Mouse (Mus musculus) liver, embryonic 14.5 days (tissue): Measurements from ENCODE around the gene Stx11. TPM values are rescaled to one million over a fixed set of nuclear protein-coding genes. Genes with fewer than 3 reads are reported as not detected.

ENCODE experiments used
- ATAC-seq: fragments of 200-750 bp; cut with Nextera tagmentation; 2 replicates; pipeline ENCODE4 v1.8.0; 2017; ENCODE audit warnings: moderate number of reproducible peaks, mild to moderate bottlenecking, moderate library complexity; ENCODE audit not compliant: insufficient read depth
- DNase-seq, 3 experiments: peaks; one replicate each; pipeline ENCODE4 v3.0.0-alpha.2; 2012 to 2013; ENCODE audit warnings: low read depth in 3 of 3, low spot score in 3 of 3
- H3K27ac ChIP-seq: fragments of 300-500 bp; sonication (generic); 2 replicates; pipeline ENCODE4 v1.5.1; 2014; ENCODE audit warnings: moderate library complexity, mild to moderate bottlenecking, control low read depth, inconsistent platforms
- H3K27me3 ChIP-seq: fragments of 300-500 bp; sonication (generic); 2 replicates; pipeline ENCODE4 v1.6.1; 2014; ENCODE audit warnings: mild to moderate bottlenecking, low read length, moderate library complexity; ENCODE audit not compliant: control insufficient read depth, insufficient read depth
- H3K36me3 ChIP-seq: fragments of 300-500 bp; sonication (generic); replicated peaks from 2 replicates; pipeline ENCODE4 v1.6.1; 2014; ENCODE audit warnings: low read depth; ENCODE audit not compliant: control insufficient read depth, insufficient read depth
- H3K4me1 ChIP-seq, 2 experiments: fragments of 200-500 bp in 1 of 2; fragments of 300-500 bp in 1 of 2; sonication (generic) in 1 of 2; replicated peaks; 2 replicates each; pipeline ENCODE4 v1.6.1; 2012 to 2014; ENCODE audit warnings: antibody characterized with exemption in 1 of 2, inconsistent platforms in 1 of 2, low read length in 1 of 2; ENCODE audit not compliant: control insufficient read depth in 2 of 2, insufficient read depth in 2 of 2
- H3K4me2 ChIP-seq: fragments of 300-500 bp; sonication (generic); 2 replicates; pipeline ENCODE4 v1.6.1; 2014; ENCODE audit warnings: low read depth, mild to moderate bottlenecking, control low read depth, moderate library complexity
- H3K4me3 ChIP-seq, 2 experiments: fragments of 200-500 bp in 1 of 2; fragments of 300-500 bp in 1 of 2; sonication (generic) in 1 of 2; 2 replicates each; pipeline ENCODE4 v1.5.1; 2012 to 2014; ENCODE audit warnings: low read depth in 2 of 2, low read length in 2 of 2, mild to moderate bottlenecking in 2 of 2, control low read depth in 1 of 2, inconsistent platforms in 1 of 2, moderate library complexity in 1 of 2; ENCODE audit not compliant: insufficient read depth in 1 of 2
- H3K9ac ChIP-seq: fragments of 300-500 bp; sonication (generic); replicated peaks from 2 replicates; pipeline ENCODE4 v1.6.1; 2014; ENCODE audit warnings: mild to moderate bottlenecking, control low read depth, moderate library complexity
- H3K9me3 ChIP-seq: fragments of 300-500 bp; sonication (generic); 2 replicates; pipeline ENCODE4 v1.6.1; 2016; ENCODE audit warnings: low read length, mixed read lengths; ENCODE audit not compliant: control insufficient read depth
- CTCF ChIP-seq: IDR thresholded peaks from 2 replicates; pipeline ENCODE4 v1.5.1; 2016; ENCODE audit warnings: antibody characterized with exemption, low read depth, control low read depth
- EP300 ChIP-seq: IDR thresholded peaks from 2 replicates; pipeline ENCODE4 v1.6.1; 2016; ENCODE audit warnings: antibody characterized with exemption, low read depth
- WGBS: fragments of 180-500 bp; shearing (Covaris S2); extraction: QIAGEN DNeasy Blood & Tissue Kit; methylation state at CpG from one replicate; pipeline ENCODE4 v1.1.7; 2014; ENCODE audit not compliant: insufficient replicate concordance; 5-methylcytosine and 5-hydroxymethylcytosine counted together
- polyA plus RNA-seq, 2 experiments: library from polyadenylated mRNA; depleted of rRNA in 1 of 2; stranded (reverse) in 1 of 2; unstranded in 1 of 2; fragments of >200 nt; fragmentation: Nextera tagmentation in 1 of 2; extraction: Ambion mirVana in 1 of 2; gene quantifications; 2 replicates each; pipeline versions ENCODE4 v1.2.1 to v1.2.3; 2012 to 2014

Gene Stx11
- polyA plus RNA-seq, 2 experiments, result 5.7 to 13.1 TPM

DNA sequence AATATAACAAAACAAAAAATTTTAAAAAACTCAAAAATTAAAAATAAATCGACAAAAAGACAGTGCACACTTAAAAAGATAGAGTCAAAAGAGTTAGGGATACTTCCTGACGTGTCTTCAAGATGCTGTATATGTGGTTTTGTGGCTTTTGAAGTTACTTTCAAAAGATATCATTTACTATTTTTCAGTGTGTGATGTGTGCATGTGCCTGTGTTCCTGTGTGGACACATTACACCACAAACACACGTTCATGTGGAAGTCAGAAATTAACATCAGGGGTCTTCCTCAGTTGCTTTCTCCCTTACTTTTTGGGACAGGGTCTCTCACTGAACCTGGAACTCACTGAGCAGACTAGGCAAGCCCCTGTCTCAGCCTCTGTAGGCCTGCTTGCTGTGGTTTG lies 20.9 kb upstream of the Stx11 start:
- Histone ChIP-seq H3K4me2 (no peak overlapping the region), H3K36me3 (no peaks in the 10 kb centered on the region), H3K9ac (no peak overlapping the region), H3K4me3 (no peak overlapping the region), H3K4me1 (peaks cover 0 to 6% of the 10 kb centered on the region in 2 experiments; a peak in 3 of 4 replicates), H3K9me3 (no peaks in the 10 kb centered on the region), H3K27ac (no peak overlapping the region), H3K27me3 (no peaks in the 10 kb centered on the region)
- DNase-seq (no peak), ATAC-seq (no peak)
- TF ChIP-seq EP300 (no peak), CTCF (no peak)
- WGBS, result 22% methylated on average over 3 of the region's 3 CpGs

- DNase-seq (no peak), ATAC-seq (peak; percentile 65; the same call in 1 of the 2 replicates)
- Histone ChIP-seq H3K4me1 (peaks cover 0 to 6% of the 10 kb centered on the region in 2 experiments; a peak in 3 of 4 replicates), H3K27ac (no peak overlapping the region), H3K9ac (no peak overlapping the region), H3K36me3 (no peaks in the 10 kb centered on the region), H3K9me3 (no peaks in the 10 kb centered on the region), H3K27me3 (no peaks in the 10 kb centered on the region), H3K4me3 (no peak overlapping the region), H3K4me2 (no peak overlapping the region)
- WGBS, result 37% methylated on average over 3 of the region's 3 CpGs
- TF ChIP-seq EP300 (no peak), CTCF (no peak)
Observed at GRCm38 (mm10) chr10:12983516-12983915, 19.4 kb upstream of the Stx11 start.

DNA sequence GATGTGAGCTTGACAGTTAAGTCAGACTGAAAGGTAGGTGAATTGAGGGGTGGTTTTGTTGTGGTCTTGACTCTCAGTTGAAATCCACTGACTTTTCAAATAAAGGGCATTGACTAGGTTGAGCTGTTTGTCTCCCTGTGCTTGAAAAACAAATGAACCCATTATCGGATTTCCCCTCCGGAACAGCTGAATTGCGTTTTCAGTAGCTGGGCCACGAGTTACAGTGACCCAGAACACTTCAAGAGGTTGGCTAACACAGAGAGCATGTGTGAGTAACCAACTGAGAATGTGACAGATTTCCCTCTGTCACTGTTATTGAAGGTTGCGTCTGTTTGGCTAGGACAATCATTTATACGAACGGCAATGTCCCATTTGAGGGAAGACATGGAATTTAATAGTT lies 17.0 kb upstream of the Stx11 start:
- WGBS, result 71% methylated on average over 7 of the region's 7 CpGs
- DNase-seq, result no peak

GRCm38 (mm10) chr10:12977787-12978212 lies 13.7 kb upstream of the Stx11 start:
- no peak for DNase-seq
- no peaks in the 10 kb centered on the region for H3K9me3 ChIP-seq
- H3K9ac ChIP-seq, result no peak overlapping the region
- H3K4me2 ChIP-seq, result no peak overlapping the region
- no peak overlapping the region for H3K4me3 ChIP-seq
- H3K36me3 ChIP-seq, result no peaks in the 10 kb centered on the region
- H3K27ac ChIP-seq, result no peak overlapping the region
- ATAC-seq, result no peak
- no peaks in the 10 kb centered on the region for H3K27me3 ChIP-seq
- no peak for TF ChIP-seq EP300
- TF ChIP-seq CTCF, result no peak
- peaks cover 0 to 2% of the 10 kb centered on the region in 2 experiments; a peak in 1 of 4 replicates for H3K4me1 ChIP-seq
- 63% methylated on average over 9 of the region's 9 CpGs for WGBS

More for the DNA sequence above, 17.0 kb upstream of the Stx11 start:
- Histone ChIP-seq H3K27ac (no peak overlapping the region), H3K9ac (no peak overlapping the region), H3K4me2 (no peak overlapping the region), H3K9me3 (no peaks in the 10 kb centered on the region), H3K4me3 (no peak overlapping the region), H3K36me3 (no peaks in the 10 kb centered on the region), H3K4me1 (0 out of 4 replicates have a peak, but pooled peaks cover 0 to under 1% of the 10 kb centered on the region in 2 experiments), H3K27me3 (no peaks in the 10 kb centered on the region)
- no peak for TF ChIP-seq EP300
- TF ChIP-seq CTCF, result no peak
- ATAC-seq, result no peak

DNA sequence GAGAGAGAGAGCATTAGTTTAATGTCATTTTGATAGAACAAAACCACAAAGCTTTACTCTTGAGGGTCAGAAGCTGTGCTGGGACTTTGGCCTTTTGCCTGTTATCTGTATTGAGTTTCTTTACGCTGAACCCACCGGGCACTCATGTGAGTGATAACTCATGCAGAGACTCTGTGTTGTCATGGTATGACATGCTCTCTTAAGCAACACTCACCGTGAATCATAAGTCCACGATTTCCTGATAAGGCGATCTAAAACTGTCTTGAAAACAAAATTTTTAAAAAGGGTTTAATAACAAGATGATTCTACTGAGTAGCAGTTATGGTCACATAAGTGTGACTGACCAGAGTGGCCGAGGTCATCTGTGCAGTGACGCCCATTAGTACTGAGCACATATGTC lies 12.5 kb upstream of the Stx11 start:
- ATAC-seq, result no peak
- Histone ChIP-seq H3K9me3 (no peaks in the 10 kb centered on the region), H3K4me2 (no peak overlapping the region), H3K4me3 (no peak overlapping the region), H3K4me1 (peaks cover 0 to 2% of the 10 kb centered on the region in 2 experiments; a peak in 1 of 4 replicates), H3K9ac (no peak overlapping the region), H3K27ac (no peak overlapping the region), H3K36me3 (no peaks in the 10 kb centered on the region), H3K27me3 (no peaks in the 10 kb centered on the region)
- WGBS, result 40% methylated on average over 7 of the region's 7 CpGs
- DNase-seq, result no peak
- TF ChIP-seq EP300 (no peak), CTCF (no peak)
